Mouse (Mus musculus) ES-E14 (cell line): ENCODE results near the gene Slc4a2. TPM values are rescaled to one million over a fixed set of nuclear protein-coding genes. Genes with fewer than 3 reads are reported as not detected.
A peak's percentile ranks its signal among the peaks of the same experiment; 100 is the strongest.

Experiments
- DNase-seq: peaks from one replicate; pipeline ENCODE4 v3.0.0-alpha.2; 2013; ENCODE audit warnings: low read depth, low spot score
- H3K27ac ChIP-seq: 2 replicates; pipeline ENCODE4 v1.5.1; 2012; ENCODE audit warnings: low read depth, mild to moderate bottlenecking, low read length, moderate library complexity, mixed read lengths; ENCODE audit not compliant: poor library complexity, insufficient read depth, severe bottlenecking
- H3K36me3 ChIP-seq: 2 replicates; pipeline ENCODE4 v1.6.1; 2012; ENCODE audit warnings: mild to moderate bottlenecking, low read length, moderate library complexity, mixed read lengths; ENCODE audit not compliant: control insufficient read depth, poor library complexity, insufficient read depth, severe bottlenecking
- H3K4me1 ChIP-seq, 2 experiments: fragments of 150-350 bp in 1 of 2; sonication (generic) in 1 of 2; 2 replicates each; pipeline ENCODE4 v1.6.1; 2012; ENCODE audit warnings: low read length in 2 of 2, mild to moderate bottlenecking in 1 of 2, mixed read lengths in 1 of 2; ENCODE audit not compliant: control insufficient read depth in 2 of 2, insufficient read depth in 2 of 2, poor library complexity in 1 of 2
- H3K4me3 ChIP-seq, 2 experiments: fragments of 150-350 bp in 1 of 2; sonication (generic) in 1 of 2; 2 replicates each; pipeline ENCODE4 v1.5.1; 2012; ENCODE audit warnings: low read length in 2 of 2, low read depth in 1 of 2, mild to moderate bottlenecking in 1 of 2, mixed read lengths in 1 of 2; ENCODE audit not compliant: insufficient read depth in 1 of 2, poor library complexity in 1 of 2, severe bottlenecking in 1 of 2
- H3K9ac ChIP-seq: 2 replicates; pipeline ENCODE4 v1.6.1; 2012; ENCODE audit warnings: low read depth, mild to moderate bottlenecking, low read length, mixed read lengths; ENCODE audit not compliant: poor library complexity, insufficient read depth, severe bottlenecking
- H3K9me3 ChIP-seq: fragments of 150-350 bp; sonication (generic); 2 replicates; pipeline ENCODE4 v1.6.1; 2012; ENCODE audit warnings: low read depth, mild to moderate bottlenecking, low read length; ENCODE audit not compliant: control insufficient read depth, insufficient read depth
- CHD2 ChIP-seq: IDR thresholded peaks from 2 replicates; pipeline ENCODE4 v1.6.1; 2014; ENCODE audit warnings: mild to moderate bottlenecking, low read depth, low read length, inconsistent platforms
- HCFC1 ChIP-seq: IDR thresholded peaks from 2 replicates; pipeline ENCODE4 v1.6.1; 2012; ENCODE audit warnings: low read length, inconsistent platforms, borderline replicate concordance; ENCODE audit not compliant: insufficient read depth
- MAFK ChIP-seq: IDR thresholded peaks from 2 replicates; pipeline ENCODE4 v1.6.1; 2014; ENCODE audit warnings: mild to moderate bottlenecking, low read depth, low read length, inconsistent platforms; ENCODE audit not compliant: insufficient read depth
- ZC3H11A ChIP-seq: IDR thresholded peaks from 2 replicates; pipeline ENCODE4 v1.6.1; 2012; ENCODE audit warnings: low read depth, mild to moderate bottlenecking, inconsistent platforms, low read length, borderline replicate concordance
- ZNF384 ChIP-seq: IDR thresholded peaks from 2 replicates; pipeline ENCODE4 v1.6.1; 2012; ENCODE audit warnings: low read depth, low read length, inconsistent platforms
- in situ Hi-C, 2 experiments: fragments of 600-800 bp; cut with MboI; formaldehyde crosslinking; loops; one replicate each; pipeline ENCODE4 v1.15.1; 2025; ENCODE audit warnings: low sequenced_read_pairs in 2 of 2, inconsistent platforms in 1 of 2; ENCODE audit not compliant: unreplicated experiment in 2 of 2
- total RNA-seq: library from RNA; depleted of rRNA; stranded (reverse); fragments of 300-350 nt; gene quantifications from 2 replicates; pipeline ENCODE4 v1.2.3, GENCODE M21; 2012

Slc4a2 gene
- total RNA-seq, 1 experiment: 30.4 TPM

- no peaks in the 10 kb centered on the region; a peak in 1 of 4 replicates for H3K4me1 ChIP-seq
- no peak for TF ChIP-seq MAFK
- no peak for TF ChIP-seq ZC3H11A
- TF ChIP-seq CHD2: no peak
- no peak for TF ChIP-seq ZNF384
- TF ChIP-seq HCFC1: no peak
- in situ Hi-C loops: no loop called here
- no peak overlapping the region for H3K27ac ChIP-seq
- DNase-seq: no peak
- H3K9ac ChIP-seq: no peak overlapping the region
- H3K36me3 ChIP-seq: peaks cover 6% of the 10 kb centered on the region; the same call in 1 of the 2 replicates
- no peaks in the 10 kb centered on the region for H3K9me3 ChIP-seq
- H3K4me3 ChIP-seq: no peak overlapping the region
These were observed 11.6 kb upstream of the Slc4a2 start for GRCm38 (mm10) chr5:24412063-24412462.

GRCm38 (mm10) chr5:24413042-24413693 lies 10.5 kb upstream of the Slc4a2 start, which contains the start of gene Asic3:
TSS of gene Asic3 (plus strand) at chr5:24413392.
- DNase-seq: no peak
- peaks cover 5% of the 10 kb centered on the region; the same call in 1 of the 2 replicates for H3K36me3 ChIP-seq
- H3K4me3 ChIP-seq: peak within 1 kb of the TSS in 1 of 2 experiments; percentile 50; a peak in 2 of 4 replicates
- TF ChIP-seq HCFC1 (no peak), ZC3H11A (no peak), ZNF384 (no peak), CHD2 (no peak), MAFK (no peak)
- in situ Hi-C loops: no loop called here
- no peak within 1 kb of the TSS for H3K27ac ChIP-seq
- H3K9ac ChIP-seq: peak within 1 kb of the TSS; percentile 2
- H3K9me3 ChIP-seq: no peaks in the 10 kb centered on the region
- no peaks in the 10 kb centered on the region; a peak in 1 of 4 replicates for H3K4me1 ChIP-seq

DNA sequence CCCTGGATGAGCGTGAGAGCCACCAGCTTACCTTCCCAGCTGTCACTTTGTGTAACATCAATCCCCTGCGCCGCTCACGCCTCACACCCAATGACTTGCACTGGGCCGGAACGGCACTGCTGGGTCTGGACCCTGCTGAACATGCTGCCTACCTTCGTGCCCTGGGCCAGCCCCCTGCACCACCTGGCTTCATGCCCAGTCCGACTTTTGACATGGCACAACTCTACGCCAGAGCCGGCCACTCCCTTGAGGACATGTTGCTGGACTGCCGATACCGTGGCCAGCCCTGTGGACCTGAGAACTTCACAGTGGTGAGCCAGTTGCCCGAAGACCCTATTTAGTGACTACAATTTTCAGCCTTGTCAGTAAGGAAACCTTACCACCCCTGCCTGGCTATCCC lies 9.7 kb upstream of the Slc4a2 start:
- H3K36me3 ChIP-seq: peaks cover 2% of the 10 kb centered on the region; the same call in 1 of the 2 replicates
- in situ Hi-C loops: no loop called here
- no peaks in the 10 kb centered on the region for H3K9me3 ChIP-seq
- no peak overlapping the region for H3K27ac ChIP-seq
- TF ChIP-seq CHD2 (no peak), ZNF384 (no peak), HCFC1 (no peak), ZC3H11A (no peak), MAFK (no peak)
- H3K4me1 ChIP-seq: no peaks in the 10 kb centered on the region; a peak in 1 of 4 replicates
- peak overlapping the region; percentile 2; the same call in 1 of the 2 replicates for H3K9ac ChIP-seq
- peak overlapping the region in 1 of 2 experiments; percentile 50; a peak in 2 of 4 replicates for H3K4me3 ChIP-seq
- no peak for DNase-seq

DNA sequence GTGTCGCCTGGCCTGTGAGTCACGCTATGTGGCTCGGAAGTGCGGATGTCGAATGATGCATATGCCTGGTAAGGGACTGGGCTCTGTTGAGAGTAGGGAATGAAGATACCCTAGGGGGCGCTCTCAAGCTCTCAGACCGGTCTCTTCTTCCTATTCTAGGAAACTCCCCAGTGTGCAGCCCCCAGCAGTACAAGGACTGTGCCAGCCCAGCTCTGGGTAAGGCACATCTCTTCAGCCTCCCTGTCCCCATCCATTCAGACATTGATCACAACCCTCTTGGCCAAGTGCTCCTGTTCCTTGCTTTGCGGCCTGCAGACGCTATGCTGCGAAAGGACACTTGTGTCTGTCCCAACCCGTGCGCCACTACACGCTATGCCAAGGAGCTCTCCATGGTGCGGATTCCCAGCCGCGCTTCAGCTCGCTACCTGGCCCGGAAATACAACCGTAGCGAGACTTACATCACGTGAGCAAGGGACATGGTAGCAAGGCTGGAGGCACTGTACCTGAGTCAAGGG lies 7.4 kb upstream of the Slc4a2 start:
- in situ Hi-C loops: loop anchor here in 1 of 2 experiments (5.0 kb wide), 1 partner anchor 36 kb away; the partner anchor contains the start of gene Agap3
- H3K27ac ChIP-seq: no peak overlapping the region
- peak overlapping the region in 1 of 2 experiments; percentile 60; a peak in 2 of 4 replicates for H3K4me3 ChIP-seq

More for the DNA sequence above, 7.4 kb upstream of the Slc4a2 start:
- TF ChIP-seq ZNF384 (no peak), HCFC1 (peak; percentile 42; the same call in 1 of the 2 replicates)
- Histone ChIP-seq H3K9ac (no peak overlapping the region), H3K4me1 (no peaks in the 10 kb centered on the region; a peak in 1 of 4 replicates), H3K9me3 (no peaks in the 10 kb centered on the region), H3K36me3 (peaks cover 6% of the 10 kb centered on the region; the same call in 1 of the 2 replicates)
- peak; percentile 79 for DNase-seq
